Mouse (Mus musculus) cortical plate, adult 2 months (tissue): Measurements from ENCODE around the gene Lamc1.

ENCODE experiments used
- CTCF ChIP-seq: fragments of 200-500 bp; IDR thresholded peaks from 2 replicates; pipeline ENCODE4 v1.5.1; 2011; ENCODE audit warnings: mild to moderate bottlenecking, control low read depth, low read length; ENCODE audit not compliant: insufficient read depth; ENCODE audit errors: extremely low read depth
- POLR2A ChIP-seq: fragments of 200-500 bp; IDR thresholded peaks from 2 replicates; pipeline ENCODE4 v1.6.1; 2011; ENCODE audit warnings: mild to moderate bottlenecking, low read length, control low read depth; ENCODE audit not compliant: insufficient read depth; ENCODE audit errors: extremely low read depth

GRCm38 (mm10) chr1:153379832-153380231 is 47.2 kb upstream of the Lamc1 start:
- TF ChIP-seq POLR2A, result no peak
- TF ChIP-seq CTCF, result no peak
